Mouse (Mus musculus) G1E-ER4 (cell line): ENCODE results near the gene Btn2a2. TPM values are rescaled to one million over a fixed set of nuclear protein-coding genes. Genes with fewer than 3 reads are reported as not detected.
A peak's percentile ranks its signal among the peaks of the same experiment; 100 is the strongest.

ENCODE experiments used
- GATA1 ChIP-seq: IDR thresholded peaks from one replicate; pipeline ENCODE4 v1.8.0; 2012; ENCODE audit warnings: low read length, inconsistent platforms
- polyA plus RNA-seq: library from polyadenylated mRNA; stranded (reverse); fragments of >175 nt; gene quantifications from 2 replicates; pipeline ENCODE4 v1.2.3, GENCODE M21; 2012

Btn2a2 gene
- polyA plus RNA-seq, 1 experiment, result not detected

- no peak for TF ChIP-seq GATA1
These were observed 41.0 kb upstream of the Btn2a2 start for GRCm38 (mm10) chr13:23529480-23530165.

GRCm38 (mm10) chr13:23529005-23529404 is 40.3 kb upstream of the Btn2a2 start:
- no peak for TF ChIP-seq GATA1

GRCm38 (mm10) chr13:23526312-23526711 is 37.7 kb upstream of the Btn2a2 start:
- TF ChIP-seq GATA1, result no peak

DNA sequence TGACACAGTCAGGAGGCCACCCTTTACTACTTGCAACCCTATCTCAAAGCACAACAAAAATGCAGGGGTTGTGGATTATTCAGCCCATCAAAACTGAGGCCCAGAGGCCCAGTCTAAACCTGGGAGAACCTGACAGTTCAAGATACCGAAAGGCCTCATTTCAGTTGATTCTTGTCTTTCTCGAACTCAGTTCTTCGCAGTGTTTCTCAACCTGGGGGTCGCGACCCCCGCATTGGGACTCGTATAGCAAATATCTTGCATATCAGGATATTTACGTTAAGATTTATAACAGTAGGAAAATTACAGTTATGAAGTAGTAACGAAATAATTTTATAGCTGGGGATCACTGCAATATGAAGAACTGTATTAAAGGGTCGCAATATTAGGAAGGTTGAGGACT is 37.2 kb upstream of the Btn2a2 start:
- TF ChIP-seq GATA1, result no peak

GRCm38 (mm10) chr13:23524654-23525053 is 36.0 kb upstream of the Btn2a2 start:
- TF ChIP-seq GATA1, result no peak

- TF ChIP-seq GATA1, result no peak
These were observed 35.3 kb upstream of the Btn2a2 start for GRCm38 (mm10) chr13:23523976-23524375.

DNA sequence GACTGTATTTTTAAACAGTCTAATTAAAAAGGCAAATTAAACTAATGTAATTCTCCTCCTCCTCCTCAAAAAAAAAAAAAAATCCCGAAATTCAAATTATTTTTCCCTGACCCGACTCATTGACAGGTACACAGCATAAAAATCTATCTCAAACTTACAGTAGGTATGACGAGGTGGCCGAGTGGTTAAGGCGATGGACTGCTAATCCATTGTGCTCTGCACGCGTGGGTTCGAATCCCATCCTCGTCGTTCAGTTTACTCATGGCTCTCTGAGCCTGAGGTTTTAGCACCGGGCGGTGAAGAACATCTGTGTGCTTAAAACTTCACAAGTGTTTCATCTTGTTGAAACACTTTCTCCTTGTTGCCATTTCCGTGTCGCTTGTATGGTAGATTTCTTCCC is 33.0 kb upstream of the Btn2a2 start:
- no peak for TF ChIP-seq GATA1

GRCm38 (mm10) chr13:23519416-23519815 is 30.8 kb upstream of the Btn2a2 start:
- no peak for TF ChIP-seq GATA1

DNA sequence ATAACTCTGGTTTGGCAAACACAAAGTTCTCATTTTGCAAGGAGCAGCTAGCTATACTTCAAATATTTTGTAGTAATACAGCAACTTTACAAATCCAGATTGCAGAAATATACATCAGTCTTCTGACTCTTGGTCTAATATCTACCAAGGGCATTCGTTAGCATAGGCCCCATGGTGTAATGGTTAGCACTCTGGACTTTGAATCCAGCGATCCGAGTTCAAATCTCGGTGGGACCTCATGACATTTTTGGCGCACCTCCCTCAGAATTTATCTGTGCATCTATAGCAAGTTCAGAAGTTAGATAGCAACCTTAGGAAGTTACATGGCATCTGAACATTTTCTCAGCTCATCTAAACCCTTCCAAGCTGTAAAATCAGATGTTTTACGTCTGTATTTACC is 30.2 kb upstream of the Btn2a2 start:
- TF ChIP-seq GATA1, result peak; percentile 55

DNA sequence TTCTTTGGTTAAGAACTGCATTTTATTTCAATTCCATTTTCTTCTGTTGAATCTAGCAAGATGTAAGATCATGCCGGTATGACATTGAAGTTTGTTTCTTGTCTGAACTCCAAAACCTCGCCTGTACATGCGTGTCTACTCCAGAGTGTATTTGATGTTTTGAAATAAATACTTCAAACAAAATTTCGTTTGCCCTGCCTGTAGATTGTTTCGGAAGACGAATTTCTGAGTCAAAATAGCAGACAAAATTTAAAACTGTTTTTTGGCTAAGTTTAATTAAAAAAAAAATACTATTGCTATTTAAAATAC is 29.6 kb upstream of the Btn2a2 start:
- TF ChIP-seq GATA1, result no peak

DNA sequence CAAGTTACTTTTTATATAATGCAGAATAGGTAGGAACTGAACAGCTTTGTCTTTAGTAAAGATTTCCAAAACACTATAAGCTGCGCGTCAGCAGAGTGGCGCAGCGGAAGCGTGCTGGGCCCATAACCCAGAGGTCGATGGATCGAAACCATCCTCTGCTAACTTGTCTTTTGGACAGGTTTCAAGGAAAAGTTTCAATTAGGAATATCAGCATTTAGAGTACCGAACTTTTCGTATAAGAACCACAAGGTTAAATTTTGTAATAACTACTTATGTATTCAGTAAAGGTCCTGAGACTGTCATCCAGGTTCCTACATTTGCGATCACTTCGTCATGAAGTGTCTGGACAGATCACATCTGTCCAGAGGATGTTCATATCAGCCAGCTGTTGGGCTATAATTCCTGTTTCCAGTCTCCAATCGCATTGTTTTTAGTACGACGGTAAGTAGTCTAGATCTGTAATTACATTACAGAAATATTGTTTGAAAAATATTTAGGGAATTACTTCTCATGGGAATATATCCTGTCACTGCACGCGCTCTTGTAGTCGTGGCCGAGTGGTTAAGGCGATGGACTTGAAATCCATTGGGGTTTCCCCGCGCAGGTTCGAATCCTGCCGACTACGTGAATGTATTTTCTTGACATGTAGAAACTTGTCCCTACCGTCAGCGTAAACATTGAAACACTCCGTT is 29.1 kb upstream of the Btn2a2 start:
- no peak for TF ChIP-seq GATA1

- no peak for TF ChIP-seq GATA1
These were observed 28.4 kb upstream of the Btn2a2 start for GRCm38 (mm10) chr13:23516822-23517602.

DNA sequence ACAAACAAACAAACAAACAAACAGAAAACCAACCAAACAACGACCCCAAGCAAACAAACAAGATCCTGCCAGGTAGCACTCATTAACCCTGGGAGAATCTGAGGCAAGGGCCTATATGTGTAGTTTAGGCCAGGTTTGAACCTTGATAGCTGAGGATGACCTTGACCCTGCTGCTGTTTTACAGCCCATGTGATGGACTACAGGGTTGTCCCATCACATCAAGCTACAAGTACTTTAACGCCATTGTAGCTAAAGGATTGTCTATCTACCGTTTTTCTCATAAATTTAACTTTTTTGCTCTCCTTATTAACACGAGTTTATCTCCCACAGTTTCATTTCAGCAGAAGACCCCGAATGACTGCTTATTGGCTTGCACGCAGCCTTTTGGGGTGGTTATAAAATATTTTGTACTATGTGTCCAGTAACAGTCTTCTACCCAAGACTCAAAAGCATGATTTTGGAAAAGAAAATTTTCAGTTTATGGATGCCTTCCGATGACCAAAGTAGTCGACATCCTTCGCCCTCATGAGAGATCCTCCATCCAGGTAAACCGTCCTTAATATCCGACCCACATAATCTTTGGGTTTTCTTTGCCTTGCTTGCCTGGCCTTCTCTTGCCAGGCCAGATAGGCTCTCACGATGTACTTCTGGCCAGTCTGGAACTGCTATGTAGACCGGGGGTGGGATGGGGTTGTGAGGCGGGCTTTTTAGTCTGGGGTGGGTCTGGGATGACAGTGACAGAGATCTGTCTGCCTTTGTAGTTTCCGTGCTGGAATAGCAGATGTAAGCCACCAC is 27.4 kb upstream of the Btn2a2 start:
- no peak for TF ChIP-seq GATA1

DNA sequence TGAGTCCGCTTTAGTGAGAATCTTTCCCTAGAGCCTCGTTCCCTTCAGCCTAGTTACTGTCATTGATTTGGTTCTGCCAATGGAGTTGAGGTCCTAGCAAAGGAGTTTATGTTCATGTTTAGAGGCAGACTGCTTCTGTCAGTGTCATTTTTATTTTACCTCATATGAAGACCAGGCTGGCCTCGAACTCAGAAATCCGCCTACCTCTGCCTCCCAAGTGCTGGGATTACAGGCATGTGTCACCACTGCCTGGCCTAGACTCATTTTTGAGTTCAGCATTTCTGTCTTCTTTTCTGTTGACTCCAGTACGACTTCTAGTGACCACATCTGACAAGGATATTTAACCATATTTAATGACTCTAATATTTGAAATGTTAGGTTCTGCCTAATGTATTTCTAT is 26.6 kb upstream of the Btn2a2 start:
- TF ChIP-seq GATA1, result no peak

GRCm38 (mm10) chr13:23513517-23513916 is 24.9 kb upstream of the Btn2a2 start:
- TF ChIP-seq GATA1, result no peak

GRCm38 (mm10) chr13:23510127-23510526 is 21.5 kb upstream of the Btn2a2 start:
- no peak for TF ChIP-seq GATA1
